ENCODE assay signal across 32 mouse cellular contexts in genomic region chr9:120528815-120529510, GRCm38 (mm10). TPM values are rescaled to one million over a fixed set of nuclear protein-coding genes. Genes with fewer than 3 reads are reported as not detected.
DNase-seq lines count a peak whose midpoint lies in the region; ATAC-seq and TF ChIP-seq lines count a peak whose summit lies in the region.
"Had no signal": no experiment of that assay in that cellular context is flagged by ENCODE, and none has a peak within 500 bp of the region (broad histone marks: within the 10 kb centered on the region; RNA-seq: fewer than 3 reads in every experiment).

No protein-coding gene starts in this region.

- no peaks in the 10 kb centered on the region for H3K4me1 ChIP-seq in MEL (ENCODE audit: control insufficient read depth in 1 of 2, insufficient read depth in 2 of 2, low read length in 2 of 2)
- no peaks in the 10 kb centered on the region for H3K4me1 ChIP-seq in embryonic facial prominence, embryonic 15.5 days
- H3K4me1 ChIP-seq in kidney, adult 2 months (ENCODE audit: control insufficient read depth, insufficient read depth, low read length), result no peaks in the 10 kb centered on the region
- H3K4me1 ChIP-seq: hindbrain, embryonic 15.5 days; limb, embryonic 13.5 days; lung, embryonic 15.5 days; midbrain, embryonic 10.5 days; neural tube, embryonic 13.5 days; stomach, embryonic 15.5 days had no signal

- H3K9me3 ChIP-seq in MEL (replicated peaks; ENCODE audit: insufficient read depth, low read length), result no peaks in the 10 kb centered on the region
- H3K9me3 ChIP-seq in embryonic facial prominence, embryonic 15.5 days (replicated peaks), result no peaks in the 10 kb centered on the region
- H3K9me3 ChIP-seq: hindbrain, embryonic 15.5 days; lung, embryonic 15.5 days; neural tube, embryonic 13.5 days; stomach, embryonic 15.5 days had no signal

- H3K4me3 ChIP-seq in MEL (ENCODE audit: control insufficient read depth in 1 of 2, insufficient read depth in 1 of 2, low read depth in 2 of 2, low read length in 2 of 2) (no peak overlapping the region), myocyte (no peak overlapping the region)
- H3K4me3 ChIP-seq in embryonic facial prominence, embryonic 15.5 days (replicated peaks), result no peak overlapping the region
- H3K4me3 ChIP-seq in kidney, adult 2 months (ENCODE audit: insufficient read depth, low read depth, low read length), result no peak overlapping the region
- H3K4me3 ChIP-seq: forebrain, embryonic 12.5 days; hindbrain, embryonic 10.5 days; hindbrain, embryonic 15.5 days; limb, embryonic 13.5 days; lung, embryonic 15.5 days; midbrain, embryonic 10.5 days; neural tube, embryonic 13.5 days; stomach, embryonic 15.5 days had no signal

- no peak for TF ChIP-seq CTCF in MEL (IDR thresholded peaks at IDR 0.05 in 2 of 3, conservative IDR thresholded peaks at IDR 0.05 in 1 of 3; ENCODE audit: control insufficient read depth in 1 of 3, insufficient read depth in 1 of 3, low read depth in 2 of 3, low read length in 3 of 3, poor library complexity in 1 of 3, severe bottlenecking in 1 of 3)
- no peak for TF ChIP-seq CTCF in kidney, adult 2 months (conservative IDR thresholded peaks at IDR 0.05; ENCODE audit: insufficient read depth, insufficient read length, low read depth, low read length)

- no peak for ATAC-seq in embryonic facial prominence, embryonic 15.5 days (ENCODE audit: insufficient number of reproducible peaks, low FRiP score, low TSS enrichment, low read depth)
- ATAC-seq: forebrain, postnatal 0 days; inflammation-experienced regulatory T-cells, adult 6 months had no signal

- H3K4me2 ChIP-seq in embryonic facial prominence, embryonic 15.5 days (replicated peaks), result no peak overlapping the region
- peak overlapping the region; percentile 68 for H3K4me2 ChIP-seq in myocyte (ENCODE audit: low read depth)
- H3K4me2 ChIP-seq: forebrain, embryonic 12.5 days; hindbrain, embryonic 15.5 days; limb, embryonic 13.5 days; liver, embryonic 11.5 days; lung, embryonic 15.5 days; neural tube, embryonic 13.5 days; stomach, embryonic 15.5 days had no signal

- H3ac ChIP-seq in myocyte (ENCODE audit: control insufficient read depth, insufficient read length), result no peak overlapping the region

- no peaks in the 10 kb centered on the region; a peak in 1 of 4 replicates for H3K27me3 ChIP-seq in MEL (ENCODE audit: control insufficient read depth in 1 of 2, insufficient read depth in 2 of 2, low read length in 2 of 2)
- H3K27me3 ChIP-seq in embryonic facial prominence, embryonic 15.5 days, result no peaks in the 10 kb centered on the region
- H3K27me3 ChIP-seq in myocyte (ENCODE audit: control insufficient read depth, insufficient read depth, insufficient read length), result no peaks in the 10 kb centered on the region
- H3K27me3 ChIP-seq in kidney, adult 2 months (replicated peaks; ENCODE audit: control insufficient read depth, insufficient read depth, low read length), result no peaks in the 10 kb centered on the region
- H3K27me3 ChIP-seq: CH12.LX; forebrain, embryonic 12.5 days; hindbrain, embryonic 15.5 days; limb, embryonic 13.5 days; lung, embryonic 15.5 days; neural tube, embryonic 13.5 days; stomach, embryonic 15.5 days had no signal

- H3K9ac ChIP-seq in MEL (ENCODE audit: control insufficient read depth, low read depth, low read length, poor library complexity, severe bottlenecking), result no peak overlapping the region
- H3K9ac ChIP-seq in embryonic facial prominence, embryonic 15.5 days, result no peak overlapping the region
- H3K9ac ChIP-seq: forebrain, embryonic 12.5 days; forebrain, postnatal 0 days; hindbrain, embryonic 15.5 days; limb, embryonic 13.5 days; lung, embryonic 15.5 days; neural tube, embryonic 13.5 days; stomach, embryonic 15.5 days had no signal

- TF ChIP-seq EP300 in MEL (IDR thresholded peaks at IDR 0.05; ENCODE audit: low read depth in 1 of 2, low read length in 2 of 2), result no peak

- DNase-seq in lung, postnatal 36 days, result peak; percentile 13
- DNase-seq in lung, postnatal 14 days, result no peak
- DNase-seq in MEL (ENCODE audit: low read depth, low spot score), result no peak
- DNase-seq in right cerebral cortex, postnatal 10 days (ENCODE audit: low spot score in 2 of 2), result no peak
- no peak for DNase-seq in ovary, postnatal 36 days (ENCODE audit: low spot score)
- DNase-seq in kidney, adult 2 months, result no peak
- DNase-seq: adrenal gland, postnatal 25 days; B cell, adult 2 months; cerebellum, adult 11-12 months; cerebellum, adult 9-11 months; forebrain, postnatal 0 days; gastrocnemius, postnatal 10 days; heart, postnatal 14 days; kidney, adult 18-20 months; kidney, postnatal 10 days; lung, postnatal 4 days; right cerebral cortex, postnatal 25 days; thymus, postnatal 14 days had no signal

- H3K27ac ChIP-seq in MEL (ENCODE audit: control insufficient read depth, low read depth, low read length), result no peak overlapping the region
- peak overlapping the region; percentile 34; the same call in 1 of the 2 replicates for H3K27ac ChIP-seq in embryonic facial prominence, embryonic 15.5 days (replicated peaks)
- H3K27ac ChIP-seq in kidney, adult 2 months (ENCODE audit: insufficient read depth, low read depth, low read length), result no peak overlapping the region
- H3K27ac ChIP-seq: forebrain, embryonic 12.5 days; hindbrain, embryonic 10.5 days; hindbrain, embryonic 15.5 days; limb, embryonic 13.5 days; lung, embryonic 15.5 days; midbrain, embryonic 10.5 days; neural tube, embryonic 13.5 days; stomach, embryonic 15.5 days had no signal

- no peak for TF ChIP-seq POLR2A in MEL (IDR thresholded peaks at IDR 0.05; ENCODE audit: control insufficient read depth in 1 of 2, insufficient read depth in 1 of 2, low read depth in 1 of 2, low read length in 2 of 2, poor library complexity in 1 of 2)
- no peak for TF ChIP-seq POLR2A in myocyte (IDR thresholded peaks at IDR 0.05; ENCODE audit: insufficient read length, low read depth)
- no peak for TF ChIP-seq POLR2A in kidney, adult 2 months (IDR thresholded peaks at IDR 0.05; ENCODE audit: low read depth, low read length)

- TF ChIP-seq RAD21 in MEL (IDR thresholded peaks at IDR 0.05; ENCODE audit: low read depth, low read length), result no peak

- WGBS in embryonic facial prominence, embryonic 15.5 days, result 67% methylated on average over 17 of the region's 17 CpGs
- 86% methylated on average over 17 of the region's 17 CpGs for WGBS in kidney, adult 2 months

- H3K36me3 ChIP-seq in MEL (ENCODE audit: control insufficient read depth in 1 of 2, insufficient read depth in 2 of 2, low read length in 2 of 2) (no peaks in the 10 kb centered on the region), myocyte (ENCODE audit: control insufficient read depth, insufficient read depth) (no peaks in the 10 kb centered on the region)
- no peaks in the 10 kb centered on the region for H3K36me3 ChIP-seq in embryonic facial prominence, embryonic 15.5 days
- no peaks in the 10 kb centered on the region for H3K36me3 ChIP-seq in kidney, adult 2 months (ENCODE audit: control insufficient read depth, insufficient read depth, low read length)
- H3K36me3 ChIP-seq: forebrain, embryonic 12.5 days; hindbrain, embryonic 10.5 days; hindbrain, embryonic 15.5 days; limb, embryonic 13.5 days; lung, embryonic 15.5 days; midbrain, embryonic 10.5 days; neural tube, embryonic 13.5 days; stomach, embryonic 15.5 days had no signal

- H3K79me2 ChIP-seq in MEL (ENCODE audit: control insufficient read depth, insufficient read depth, low read length, poor library complexity) (no peaks in the 10 kb centered on the region), myocyte (ENCODE audit: control insufficient read depth, insufficient read depth) (no peaks in the 10 kb centered on the region)

TF ChIP-seq in MEL, 35 proteins besides CTCF, POLR2A, EP300 and RAD21:
- TF ChIP-seq GATA1 (IDR thresholded peaks at IDR 0.05; ENCODE audit: low read depth, low read length) (no peak), MEF2A (IDR thresholded peaks at IDR 0.05; ENCODE audit: extremely low read depth, insufficient replicate concordance, low read depth, low read length, poor library complexity, severe bottlenecking) (no peak), USF1 (IDR thresholded peaks at IDR 0.05; ENCODE audit: low read depth, low read length) (0 out of 2 replicates have a peak, but pooled peaks have one; percentile 13)

TF ChIP-seq in myocyte, 11 proteins besides CTCF, POLR2A, EP300 and RAD21 (continues in another document):
- TF ChIP-seq MAX (IDR thresholded peaks at IDR 0.05; ENCODE audit: low read depth) (peak; percentile 66), E2F4 (IDR thresholded peaks at IDR 0.05; ENCODE audit: insufficient read depth) (no peak), MYOD1 (IDR thresholded peaks at IDR 0.05; ENCODE audit: control insufficient read depth in 1 of 3, insufficient read length in 2 of 3, low read depth in 2 of 3) (peak; percentile 41 to 82 (median 63)), TCF12 (IDR thresholded peaks at IDR 0.05; ENCODE audit: insufficient read depth, poor library complexity, severe bottlenecking) (peak; percentile 83), CEBPB (IDR thresholded peaks at IDR 0.05; ENCODE audit: insufficient read depth, poor library complexity, severe bottlenecking) (no peak), MYOG (IDR thresholded peaks at IDR 0.05; ENCODE audit: control insufficient read depth in 1 of 3, insufficient read depth in 1 of 3, insufficient read length in 2 of 3, low read depth in 2 of 3) (peak; percentile 52 to 94 (median 78)), TCF3 (IDR thresholded peaks at IDR 0.05; ENCODE audit: insufficient read length, low read depth) (peak; percentile 55)

RNA-seq across cellular contexts. Expression of gene Entpd3, which starts 10.7 kb away (rescaled TPM):
- not detected in 2 replicates for total RNA-seq in MEL (2012; rRNA removed)
- under 1 TPM in 1 of 2 experiments, not detected in 1; 0.03 TPM for polyA plus RNA-seq in MEL (2012; ENCODE audit: insufficient read depth in 1 of 2, insufficient read length in 2 of 2, low read depth in 1 of 2, low replicate concordance in 2 of 2, missing spikeins in 1 of 2)
- 6.6 and 7.7 TPM in 2 replicates for polyA plus RNA-seq in embryonic facial prominence, embryonic 15.5 days (2015; fragmentation: Nextera tagmentation; extraction: Ambion mirVana)
- polyA plus RNA-seq in myocyte (2012; fragmentation: generic; extraction: Trizol), result 1.1 TPM
- polyA plus RNA-seq in kidney, adult 2 months (2012; rRNA removed), result 0.53 and 0.64 TPM in 2 replicates
- polyA plus RNA-seq: heart, embryonic 14.5 days had no signal

RNA-seq across cellular contexts. Expression of gene Eif1b, which starts 36.9 kb away (rescaled TPM):
- total RNA-seq in MEL (2012; rRNA removed), result 49.8 and 54.3 TPM in 2 replicates
- 100 to 1,000 TPM in 1 of 2 experiments, not detected in 1; 110 TPM for polyA plus RNA-seq in MEL (2012; ENCODE audit: insufficient read depth in 1 of 2, insufficient read length in 2 of 2, low read depth in 1 of 2, low replicate concordance in 2 of 2, missing spikeins in 1 of 2)
- polyA plus RNA-seq in embryonic facial prominence, embryonic 15.5 days (2015; fragmentation: Nextera tagmentation; extraction: Ambion mirVana), result 146 and 158 TPM in 2 replicates
- polyA plus RNA-seq in myocyte (2012; fragmentation: generic; extraction: Trizol), result 55.0 TPM
- polyA plus RNA-seq in kidney, adult 2 months (2012; rRNA removed), result 40.7 and 41.0 TPM in 2 replicates

RNA-seq across cellular contexts. Expression of gene Rpl14, which starts 42.3 kb away (rescaled TPM):
- total RNA-seq in MEL (2012; rRNA removed), result 1,524 and 1,607 TPM in 2 replicates
- polyA plus RNA-seq in MEL (2012; ENCODE audit: insufficient read depth in 1 of 2, insufficient read length in 2 of 2, low read depth in 1 of 2, low replicate concordance in 2 of 2, missing spikeins in 1 of 2) (100 to 1,000 TPM in 1 of 2 experiments, not detected in 1; 502 TPM), myocyte (2012; fragmentation: generic; extraction: Trizol) (1,509 TPM)
- polyA plus RNA-seq in embryonic facial prominence, embryonic 15.5 days (2015; fragmentation: Nextera tagmentation; extraction: Ambion mirVana), result 799 and 857 TPM in 2 replicates
- 389 and 411 TPM in 2 replicates for polyA plus RNA-seq in kidney, adult 2 months (2012; rRNA removed)
